8 mouse cellular contexts compared by ENCODE assay signal in genomic region chr4:139233146-139233495, GRCm38 (mm10). TPM values are rescaled to one million over a fixed set of nuclear protein-coding genes. Genes with fewer than 3 reads are reported as not detected.
DNase-seq lines count a peak whose midpoint lies in the region; ATAC-seq and TF ChIP-seq lines count a peak whose summit lies in the region.
"Had no signal": no experiment of that assay in that cellular context is flagged by ENCODE, and none has a peak within 500 bp of the region (broad histone marks: within the 10 kb centered on the region; RNA-seq: fewer than 3 reads in every experiment).

No protein-coding gene starts in this region.

- no peaks in the 10 kb centered on the region for H3K27me3 ChIP-seq in kidney, adult 2 months (replicated peaks; ENCODE audit: control insufficient read depth, insufficient read depth, low read length)
- no peaks in the 10 kb centered on the region for H3K27me3 ChIP-seq in C2C12 (ENCODE audit: control insufficient read depth, insufficient read depth, insufficient read length)
- no peaks in the 10 kb centered on the region for H3K27me3 ChIP-seq in forebrain, embryonic 11.5 days (ENCODE audit: control insufficient read depth, insufficient read depth, low read length)
- H3K27me3 ChIP-seq: embryonic facial prominence, embryonic 12.5 days had no signal

- DNase-seq in kidney, adult 2 months = peak; percentile 77
- no peak for DNase-seq in kidney, postnatal 10 days
- peak; percentile 43 for DNase-seq in NIH3T3 (ENCODE audit: low read depth)
- peak; percentile 49 to 74 for DNase-seq in kidney, postnatal 25 days
- DNase-seq in forebrain, embryonic 11.5 days (ENCODE audit: low spot score) = no peak

- peaks cover 100% of the 10 kb centered on the region for H3K79me2 ChIP-seq in C2C12 (ENCODE audit: control insufficient read depth, insufficient read depth)

- TF ChIP-seq POLR2A in kidney, adult 2 months (IDR thresholded peaks at IDR 0.05; ENCODE audit: low read depth, low read length) = no peak

- no peak overlapping the region; the same call in 1 of the 2 replicates for H3K27ac ChIP-seq in kidney, adult 2 months (ENCODE audit: insufficient read depth, low read depth, low read length)
- H3K27ac ChIP-seq in forebrain, embryonic 11.5 days (ENCODE audit: low read depth, low read length) = no peak overlapping the region

- 54% methylated on average over 7 of the region's 7 CpGs for WGBS in kidney, adult 2 months
- WGBS in forebrain, embryonic 11.5 days = 92% methylated on average over 7 of the region's 7 CpGs

- no peak for TF ChIP-seq CTCF in kidney, adult 2 months (conservative IDR thresholded peaks at IDR 0.05; ENCODE audit: insufficient read depth, insufficient read length, low read depth, low read length)
- no peak for TF ChIP-seq CTCF in C2C12 (IDR thresholded peaks at IDR 0.05; ENCODE audit: control insufficient read depth, insufficient read depth, insufficient read length)

- H3K9me3 ChIP-seq in forebrain, embryonic 11.5 days (ENCODE audit: control insufficient read depth, low read length) = no peaks in the 10 kb centered on the region
- H3K9me3 ChIP-seq: embryonic facial prominence, embryonic 12.5 days had no signal

- no peak overlapping the region for H3K9ac ChIP-seq in forebrain, embryonic 11.5 days (ENCODE audit: low read length)
- H3K9ac ChIP-seq: embryonic facial prominence, embryonic 12.5 days had no signal

- peaks cover 34% of the 10 kb centered on the region for H3K4me1 ChIP-seq in kidney, adult 2 months (ENCODE audit: control insufficient read depth, insufficient read depth, low read length)
- no peaks in the 10 kb centered on the region; the same call in 1 of the 2 replicates for H3K4me1 ChIP-seq in forebrain, embryonic 11.5 days (replicated peaks; ENCODE audit: control insufficient read depth, insufficient read depth, low read length)

- peak overlapping the region; percentile 2 for H3ac ChIP-seq in C2C12 (ENCODE audit: control insufficient read depth, insufficient read length, low read depth)

- no peak overlapping the region for H3K4me2 ChIP-seq in forebrain, embryonic 11.5 days (ENCODE audit: low read depth, low read length, severe bottlenecking)
- H3K4me2 ChIP-seq: embryonic facial prominence, embryonic 12.5 days had no signal

- peaks cover 94% of the 10 kb centered on the region for H3K79me3 ChIP-seq in C2C12 (ENCODE audit: low read depth)

- H3K4me3 ChIP-seq in kidney, adult 2 months (ENCODE audit: insufficient read depth, low read depth, low read length) = no peak overlapping the region
- H3K4me3 ChIP-seq in C2C12 (ENCODE audit: insufficient read depth, poor library complexity, severe bottlenecking) = no peak overlapping the region
- H3K4me3 ChIP-seq in forebrain, embryonic 11.5 days (ENCODE audit: low read depth, low read length) = no peak overlapping the region
- H3K4me3 ChIP-seq: embryonic facial prominence, embryonic 12.5 days had no signal

- no peak for ATAC-seq in forebrain, embryonic 11.5 days (replicated peaks; ENCODE audit: low FRiP score)
- no peak for ATAC-seq in megakaryocyte-erythroid progenitor cell, adult 5-6 weeks (replicated peaks; ENCODE audit: low FRiP score, low TSS enrichment, poor library complexity, severe bottlenecking)

- H3K36me3 ChIP-seq in kidney, adult 2 months (ENCODE audit: control insufficient read depth, insufficient read depth, low read length) = no peaks in the 10 kb centered on the region
- H3K36me3 ChIP-seq in C2C12 (ENCODE audit: control insufficient read depth, insufficient read depth) = peaks cover 21% of the 10 kb centered on the region
- H3K36me3 ChIP-seq in forebrain, embryonic 11.5 days (ENCODE audit: control insufficient read depth, insufficient read depth, low read length) = no peaks in the 10 kb centered on the region

TF ChIP-seq in C2C12, 6 proteins besides CTCF, POLR2A, EP300 and RAD21:
- TF ChIP-seq FOSL1 (IDR thresholded peaks at IDR 0.05; ENCODE audit: insufficient read depth, low read length, poor library complexity, severe bottlenecking) (no peak), MYOD1 (IDR thresholded peaks at IDR 0.05; ENCODE audit: control insufficient read depth, insufficient read length, low read depth) (no peak), MYOG (IDR thresholded peaks at IDR 0.05; ENCODE audit: control insufficient read depth, extremely low read depth, insufficient read length) (no peak), CEBPB (IDR thresholded peaks at IDR 0.05; ENCODE audit: low read depth) (no peak), MAX (IDR thresholded peaks at IDR 0.05) (no peak), USF1 (IDR thresholded peaks at IDR 0.05; ENCODE audit: low read depth) (no peak)
TF ChIP-seq in C2C12: peak in this region for 0.

RNA-seq across cellular contexts. Expression of gene Capzb, which starts 40.4 kb away (rescaled TPM):
- polyA plus RNA-seq in kidney, adult 2 months (2012; rRNA removed) = 102 and 134 TPM in 2 replicates
- polyA plus RNA-seq in C2C12 (2012; fragmentation: generic; extraction: Trizol) = 362 TPM
- polyA plus RNA-seq in forebrain, embryonic 11.5 days (2014; fragmentation: Nextera tagmentation; extraction: Ambion mirVana) = 238 and 240 TPM in 2 replicates
- 216 and 230 TPM in 2 replicates for total RNA-seq in megakaryocyte-erythroid progenitor cell, adult 5-6 weeks (2014; fragmentation: Nextera tagmentation)
- total RNA-seq in megakaryocyte-erythroid progenitor cell, adult 5-6 weeks (2017) = 90.1 and 113 TPM in 2 replicates

Comparison
In these comparisons a context has a peak if more than half of its experiments do, and no peak if none do; other contexts are left out.
1. DNase-seq: peak in kidney, adult 2 months (single experiment), NIH3T3 (single experiment) and kidney, postnatal 25 days (2 of 2); none in kidney, postnatal 10 days (single experiment) and forebrain, embryonic 11.5 days (single experiment).